Mouse (Mus musculus): ENCODE measurements around the gene Eef1akmt3. TPM values are rescaled to one million over a fixed set of nuclear protein-coding genes. Genes with fewer than 3 reads are reported as not detected.
A peak's percentile ranks its signal among the peaks of the same experiment; 100 is the strongest.

Gene Eef1akmt3
- polyA plus RNA-seq, 1 experiment from 2014 or later, result 0.05 TPM

DNA sequence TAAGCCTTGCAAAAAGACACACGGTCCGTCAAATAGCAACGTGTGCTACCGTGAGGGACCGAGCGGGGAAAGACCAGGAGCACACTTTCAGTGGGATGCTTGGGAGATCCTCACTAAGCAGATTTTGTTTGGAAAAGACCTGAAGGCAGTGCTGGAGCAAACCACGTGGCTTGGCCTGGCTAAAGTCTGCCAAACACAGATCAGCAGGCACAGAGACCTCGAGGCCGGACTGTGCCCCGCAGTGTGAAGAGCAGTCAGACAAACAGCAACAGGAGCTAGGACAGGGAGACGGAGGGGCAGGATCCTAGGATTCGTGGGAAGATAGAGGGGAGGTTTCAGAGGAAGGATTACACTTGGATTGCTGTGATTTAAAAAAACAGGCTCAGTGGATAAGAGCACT is 5.0 kb downstream of the Eef1akmt3 start:
- Histone ChIP-seq H3K27me3 (ENCODE audit: insufficient read depth, low read length) (peaks cover 7% of the 10 kb centered on the region; the same call in 1 of the 2 replicates), H3K9me3 (ENCODE audit: low read length) (no peaks in the 10 kb centered on the region), H3K36me3 (replicated peaks; ENCODE audit: insufficient read depth, low read length) (no peaks in the 10 kb centered on the region), H3K4me3 (ENCODE audit: low read depth, low read length) (no peak overlapping the region), H3K27ac (ENCODE audit: low read depth) (no peak overlapping the region), H3K4me1 (ENCODE audit: insufficient read depth) (no peaks in the 10 kb centered on the region), H3K4me2 (ENCODE audit: low read depth, low read length) (no peak overlapping the region), H3K9ac (replicated peaks) (no peak overlapping the region)
- TF ChIP-seq EP300 (IDR thresholded peaks at IDR 0.05; ENCODE audit: low read depth) (no peak), CTCF (IDR thresholded peaks at IDR 0.05; ENCODE audit: low read depth) (no peak)
- ATAC-seq (peak; percentile 67), DNase-seq (no peak)
- WGBS (ENCODE audit: insufficient replicate concordance), result 69% methylated on average over 12 of the region's 12 CpGs

DNA sequence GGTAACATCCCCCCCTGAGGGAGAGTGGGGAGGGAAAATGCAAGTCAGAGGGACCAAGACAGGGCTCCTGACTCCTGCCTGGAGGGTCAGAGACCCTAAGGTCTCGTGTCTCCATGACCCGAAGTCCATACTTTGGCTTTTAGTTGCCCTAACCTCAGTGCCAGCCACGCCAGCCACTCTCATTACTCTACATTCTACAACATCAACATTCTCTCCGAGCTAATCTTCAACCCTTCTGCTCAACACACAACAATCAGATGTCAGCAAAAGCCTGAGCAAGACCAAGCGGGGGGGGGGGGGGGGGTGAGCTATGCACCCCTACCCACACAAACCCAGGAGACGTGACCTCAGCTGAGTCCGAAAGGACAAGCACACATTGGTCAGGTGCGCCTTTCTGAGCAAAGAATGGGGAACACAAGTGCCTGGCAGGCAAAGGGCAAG is 8.0 kb downstream of the Eef1akmt3 start:
- Histone ChIP-seq H3K4me1 (ENCODE audit: insufficient read depth) (0 out of 2 replicates have a peak, but pooled peaks cover 4% of the 10 kb centered on the region), H3K27me3 (ENCODE audit: insufficient read depth, low read length) (no peaks in the 10 kb centered on the region), H3K9me3 (ENCODE audit: low read length) (no peaks in the 10 kb centered on the region), H3K4me3 (ENCODE audit: low read depth, low read length) (no peak overlapping the region), H3K27ac (ENCODE audit: low read depth) (no peak overlapping the region), H3K36me3 (replicated peaks; ENCODE audit: insufficient read depth, low read length) (0 out of 2 replicates have a peak, but pooled peaks cover 3% of the 10 kb centered on the region), H3K4me2 (ENCODE audit: low read depth, low read length) (no peak overlapping the region), H3K9ac (replicated peaks) (no peak overlapping the region)
- TF ChIP-seq CTCF (IDR thresholded peaks at IDR 0.05; ENCODE audit: low read depth) (no peak), EP300 (IDR thresholded peaks at IDR 0.05; ENCODE audit: low read depth) (no peak)
- DNase-seq (no peak), ATAC-seq (no peak)
- WGBS (ENCODE audit: insufficient replicate concordance), result 65% methylated on average over 7 of the region's 8 CpGs

DNA sequence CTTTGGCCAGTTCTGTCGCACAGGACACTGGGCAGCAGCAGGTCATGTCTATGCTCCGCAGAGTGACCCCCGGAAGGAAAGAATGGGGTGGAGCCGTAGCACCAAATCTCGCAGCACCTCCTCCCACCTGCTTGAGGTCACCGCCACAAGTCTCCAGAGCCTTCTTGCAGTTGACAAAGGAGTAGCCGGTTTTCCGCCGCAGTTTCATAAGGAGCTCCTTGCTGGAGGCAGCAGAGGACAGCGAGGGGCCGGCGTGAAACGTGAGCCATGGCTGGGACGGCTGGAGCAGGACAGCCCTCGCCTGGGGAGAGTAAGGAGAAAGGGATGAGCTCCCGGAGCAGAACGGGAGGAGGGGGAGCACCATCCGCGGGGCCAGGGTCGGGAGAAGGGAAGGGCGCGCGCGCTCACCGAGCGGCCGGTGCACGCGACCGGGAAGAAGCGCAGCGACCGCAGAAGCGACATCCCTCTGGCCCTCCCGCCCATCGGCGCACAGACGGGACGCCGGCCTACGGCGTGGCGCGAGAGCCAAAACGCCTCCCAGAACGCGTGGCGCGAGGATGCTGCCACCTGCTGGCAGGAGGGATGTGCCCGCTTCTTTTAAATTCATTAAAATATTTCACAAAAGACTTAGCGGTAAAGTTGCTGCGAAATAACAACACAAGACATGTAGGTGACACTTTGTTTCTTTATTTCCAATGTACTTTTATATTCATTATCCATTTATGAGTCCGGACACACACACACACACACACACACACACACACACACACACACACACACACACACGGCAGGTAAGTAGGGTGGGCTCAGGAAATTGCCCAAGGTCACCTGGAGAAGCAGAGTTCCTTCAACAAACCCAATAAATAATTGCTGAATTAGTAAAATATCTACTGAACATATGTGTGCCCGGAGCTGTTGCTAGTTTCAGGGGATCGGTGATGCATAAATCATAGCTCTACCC is 10.7 kb downstream of the Eef1akmt3 start, which contains the start of gene Tsfm:
Gene Tsfm, minus strand, starts transcription at position 505 of the 961 bp plus-strand sequence.
- H3K27me3 ChIP-seq (ENCODE audit: insufficient read depth, low read length), result no peaks in the 10 kb centered on the region
- H3K4me2 ChIP-seq (ENCODE audit: low read depth, low read length), result peak within 1 kb of the TSS; percentile 85
- 5% methylated on average over 56 of the region's 56 CpGs for WGBS (ENCODE audit: insufficient replicate concordance)
- H3K4me1 ChIP-seq (ENCODE audit: insufficient read depth), result 0 out of 2 replicates have a peak, but pooled peaks cover 4% of the 10 kb centered on the region
- ATAC-seq (peak; percentile 92), DNase-seq (peak; percentile 94)
- no peak for TF ChIP-seq EP300 (IDR thresholded peaks at IDR 0.05; ENCODE audit: low read depth)
- TF ChIP-seq CTCF (IDR thresholded peaks at IDR 0.05; ENCODE audit: low read depth), result peak; percentile 99
- H3K9me3 ChIP-seq (ENCODE audit: low read length), result no peaks in the 10 kb centered on the region
- peaks cover 14% of the 10 kb centered on the region; the same call in 1 of the 2 replicates for H3K36me3 ChIP-seq (replicated peaks; ENCODE audit: insufficient read depth, low read length)
- peak within 1 kb of the TSS; percentile 72 for H3K4me3 ChIP-seq (ENCODE audit: low read depth, low read length)
- H3K9ac ChIP-seq (replicated peaks), result peak within 1 kb of the TSS; percentile 73
- H3K27ac ChIP-seq (ENCODE audit: low read depth), result peak within 1 kb of the TSS; percentile 30; the same call in 1 of the 2 replicates

DNA sequence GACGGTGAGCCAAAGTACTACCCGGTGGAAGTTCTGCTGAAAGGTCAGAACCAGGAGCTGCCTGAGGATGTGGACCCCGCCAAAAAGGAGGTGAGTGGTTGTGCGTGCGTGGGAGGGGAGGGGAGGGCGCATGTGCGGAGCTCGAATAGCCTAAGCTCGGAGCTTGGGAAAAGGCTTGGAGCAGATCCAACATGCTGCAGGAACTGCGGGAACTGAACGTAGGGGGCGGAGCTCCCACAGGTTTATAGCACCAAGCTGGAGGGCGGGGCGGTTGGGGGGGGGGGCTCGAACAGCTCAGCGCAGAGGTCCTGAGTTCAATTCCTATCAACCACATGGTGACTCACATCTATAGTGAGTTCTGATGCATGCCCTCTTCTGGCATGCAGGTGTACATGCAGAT is 22.9 kb downstream of the Eef1akmt3 start:
- Histone ChIP-seq H3K9ac (replicated peaks) (no peak overlapping the region), H3K9me3 (ENCODE audit: low read length) (no peaks in the 10 kb centered on the region), H3K4me2 (ENCODE audit: low read depth, low read length) (no peak overlapping the region), H3K27me3 (ENCODE audit: insufficient read depth, low read length) (no peaks in the 10 kb centered on the region; the same call in 1 of the 2 replicates), H3K36me3 (replicated peaks; ENCODE audit: insufficient read depth, low read length) (peaks cover 11% of the 10 kb centered on the region), H3K4me1 (ENCODE audit: insufficient read depth) (no peaks in the 10 kb centered on the region), H3K4me3 (ENCODE audit: low read depth, low read length) (no peak overlapping the region), H3K27ac (ENCODE audit: low read depth) (no peak overlapping the region)
- ATAC-seq (no peak), DNase-seq (no peak)
- 82% methylated on average over 16 of the region's 16 CpGs for WGBS (ENCODE audit: insufficient replicate concordance)
- TF ChIP-seq EP300 (IDR thresholded peaks at IDR 0.05; ENCODE audit: low read depth) (no peak), CTCF (IDR thresholded peaks at IDR 0.05; ENCODE audit: low read depth) (no peak)

DNA sequence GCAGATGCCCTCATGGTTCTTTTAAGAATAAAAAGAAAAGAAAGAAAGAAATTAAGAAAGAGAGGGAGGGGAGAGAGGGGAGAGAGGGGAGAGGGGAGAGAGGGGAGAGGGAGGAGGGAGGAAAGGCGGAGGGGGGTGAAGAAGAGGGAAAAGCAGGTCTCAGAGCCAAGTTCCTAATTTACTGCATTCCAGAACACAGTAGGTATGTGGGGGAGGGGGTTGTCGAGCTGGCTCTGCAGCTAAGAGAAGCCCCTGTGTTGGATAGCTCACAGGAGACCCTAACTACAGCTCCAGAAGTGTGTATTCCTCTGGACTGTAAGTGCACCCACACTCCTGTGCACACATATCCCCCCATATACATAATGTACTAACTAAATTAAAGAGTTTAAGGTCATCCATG is 24.2 kb downstream of the Eef1akmt3 start:
- Histone ChIP-seq H3K9ac (replicated peaks) (no peak overlapping the region), H3K4me2 (ENCODE audit: low read depth, low read length) (no peak overlapping the region), H3K27me3 (ENCODE audit: insufficient read depth, low read length) (no peaks in the 10 kb centered on the region; the same call in 1 of the 2 replicates), H3K4me1 (ENCODE audit: insufficient read depth) (no peaks in the 10 kb centered on the region), H3K36me3 (replicated peaks; ENCODE audit: insufficient read depth, low read length) (0 out of 2 replicates have a peak, but pooled peaks cover 2% of the 10 kb centered on the region), H3K4me3 (ENCODE audit: low read depth, low read length) (no peak overlapping the region), H3K27ac (ENCODE audit: low read depth) (no peak overlapping the region), H3K9me3 (ENCODE audit: low read length) (no peaks in the 10 kb centered on the region)
- TF ChIP-seq EP300 (IDR thresholded peaks at IDR 0.05; ENCODE audit: low read depth) (no peak), CTCF (IDR thresholded peaks at IDR 0.05; ENCODE audit: low read depth) (no peak)
- no peak for ATAC-seq
- 19% methylated on average over 2 of the region's 2 CpGs for WGBS (ENCODE audit: insufficient replicate concordance)
- DNase-seq, result no peak

DNA sequence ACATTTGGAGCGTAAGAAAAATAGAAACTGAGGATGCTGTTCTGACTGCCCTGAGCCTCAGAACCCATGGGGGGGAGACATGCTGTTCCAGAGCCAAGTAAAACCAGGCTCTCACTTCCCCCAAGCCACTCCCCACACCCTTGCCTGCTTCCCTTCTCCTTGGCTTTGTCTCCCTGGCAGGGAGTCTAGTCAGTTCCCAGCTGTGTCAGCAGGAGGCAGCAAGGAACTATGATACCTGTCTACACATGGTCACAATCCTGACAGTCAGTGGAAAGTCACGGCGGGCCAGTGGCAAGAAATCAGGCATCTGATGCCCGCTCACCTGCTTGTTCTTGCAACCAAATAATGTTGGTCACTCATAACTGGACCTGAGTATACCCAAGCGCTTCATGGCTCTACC is 24.8 kb downstream of the Eef1akmt3 start:
- no peak for DNase-seq
- H3K4me1 ChIP-seq (ENCODE audit: insufficient read depth), result no peaks in the 10 kb centered on the region
- ATAC-seq, result no peak
- H3K27ac ChIP-seq (ENCODE audit: low read depth), result no peak overlapping the region
- no peaks in the 10 kb centered on the region for H3K36me3 ChIP-seq (replicated peaks; ENCODE audit: insufficient read depth, low read length)
- no peak overlapping the region for H3K4me2 ChIP-seq (ENCODE audit: low read depth, low read length)
- no peak overlapping the region for H3K9ac ChIP-seq (replicated peaks)
- H3K27me3 ChIP-seq (ENCODE audit: insufficient read depth, low read length), result no peaks in the 10 kb centered on the region; the same call in 1 of the 2 replicates
- WGBS (ENCODE audit: insufficient replicate concordance), result 61% methylated on average over 5 of the region's 5 CpGs
- no peak overlapping the region for H3K4me3 ChIP-seq (ENCODE audit: low read depth, low read length)
- no peaks in the 10 kb centered on the region for H3K9me3 ChIP-seq (ENCODE audit: low read length)
- peak; percentile 54 for TF ChIP-seq CTCF (IDR thresholded peaks at IDR 0.05; ENCODE audit: low read depth)
- TF ChIP-seq EP300 (IDR thresholded peaks at IDR 0.05; ENCODE audit: low read depth), result no peak

All from liver, postnatal 0 days (tissue).